Mouse (Mus musculus): ENCODE measurements at regions not wholly inside any gene's neighbourhood (a gene's known extent, or its start where the extent isn't known, plus 50 kb on each side); places are given as distances from the start of the nearest gene placed in this dataset.

GRCm38 (mm10) chr1:90280227-90280626 is 76.4 kb downstream of the Ackr3 start:
- Histone ChIP-seq H3K4me3 (no peak overlapping the region), H3K36me3 (ENCODE audit: poor library complexity, severe bottlenecking) (no peaks in the 10 kb centered on the region), H3K9ac (no peak overlapping the region), H3K9me3 (replicated peaks) (no peaks in the 10 kb centered on the region), H3K27me3 (no peaks in the 10 kb centered on the region), H3K4me2 (no peak overlapping the region), H3K4me1 (peaks cover 37% of the 10 kb centered on the region), H3K27ac (no peak overlapping the region)
- WGBS, result 82% methylated on average over 8 of the region's 8 CpGs
- no peak for ATAC-seq

- no peak overlapping the region for H3K27ac ChIP-seq
- H3K9ac ChIP-seq, result no peak overlapping the region
- no peaks in the 10 kb centered on the region for H3K27me3 ChIP-seq
- H3K4me2 ChIP-seq, result no peak overlapping the region
- no peak overlapping the region for H3K4me3 ChIP-seq
- 95% methylated on average over 1 of the region's 1 CpGs for WGBS
- H3K9me3 ChIP-seq (replicated peaks), result no peaks in the 10 kb centered on the region
- peaks cover 44% of the 10 kb centered on the region for H3K4me1 ChIP-seq
- ATAC-seq, result no peak
- H3K36me3 ChIP-seq (ENCODE audit: poor library complexity, severe bottlenecking), result no peaks in the 10 kb centered on the region
These were observed 77.5 kb downstream of the Ackr3 start for GRCm38 (mm10) chr1:90281255-90281654.

GRCm38 (mm10) chr1:90281956-90282355 is 78.2 kb downstream of the Ackr3 start:
- H3K4me2 ChIP-seq, result no peak overlapping the region
- H3K4me1 ChIP-seq, result peaks cover 44% of the 10 kb centered on the region
- no peak for ATAC-seq
- H3K9ac ChIP-seq, result no peak overlapping the region
- H3K4me3 ChIP-seq, result no peak overlapping the region
- H3K27ac ChIP-seq, result no peak overlapping the region
- H3K36me3 ChIP-seq (ENCODE audit: poor library complexity, severe bottlenecking), result no peaks in the 10 kb centered on the region
- WGBS, result 96% methylated on average over 6 of the region's 6 CpGs
- H3K27me3 ChIP-seq, result no peaks in the 10 kb centered on the region
- no peaks in the 10 kb centered on the region for H3K9me3 ChIP-seq (replicated peaks)

- Histone ChIP-seq H3K36me3 (ENCODE audit: poor library complexity, severe bottlenecking) (no peaks in the 10 kb centered on the region), H3K27ac (no peak overlapping the region), H3K9me3 (replicated peaks) (no peaks in the 10 kb centered on the region), H3K27me3 (no peaks in the 10 kb centered on the region), H3K4me2 (no peak overlapping the region), H3K4me1 (peaks cover 44% of the 10 kb centered on the region), H3K9ac (no peak overlapping the region), H3K4me3 (no peak overlapping the region)
- ATAC-seq, result no peak
- 89% methylated on average over 8 of the region's 8 CpGs for WGBS
These were observed 78.6 kb downstream of the Ackr3 start for GRCm38 (mm10) chr1:90282367-90282766.

- no peak for ATAC-seq
- H3K27me3 ChIP-seq, result no peaks in the 10 kb centered on the region
- no peak overlapping the region for H3K4me3 ChIP-seq
- H3K27ac ChIP-seq, result no peak overlapping the region
- no peak overlapping the region for H3K4me2 ChIP-seq
- H3K36me3 ChIP-seq (ENCODE audit: poor library complexity, severe bottlenecking), result no peaks in the 10 kb centered on the region
- H3K4me1 ChIP-seq, result peaks cover 44% of the 10 kb centered on the region
- WGBS, result 55% methylated on average over 11 of the region's 11 CpGs
- no peaks in the 10 kb centered on the region for H3K9me3 ChIP-seq (replicated peaks)
- H3K9ac ChIP-seq, result no peak overlapping the region
These were observed 79.5 kb downstream of the Ackr3 start for GRCm38 (mm10) chr1:90283176-90283775.

- Histone ChIP-seq H3K27ac (peak overlapping the region; percentile 51; the same call in 1 of the 2 replicates), H3K36me3 (ENCODE audit: poor library complexity, severe bottlenecking) (no peaks in the 10 kb centered on the region), H3K4me3 (no peak overlapping the region), H3K9me3 (replicated peaks) (no peaks in the 10 kb centered on the region), H3K4me2 (no peak overlapping the region), H3K4me1 (peaks cover 39% of the 10 kb centered on the region), H3K9ac (no peak overlapping the region), H3K27me3 (no peaks in the 10 kb centered on the region)
- 66% methylated on average over 6 of the region's 6 CpGs for WGBS
- ATAC-seq, result no peak; the same call in 1 of the 2 replicates
These were observed 80.3 kb downstream of the Ackr3 start for GRCm38 (mm10) chr1:90283912-90284636.

GRCm38 (mm10) chr1:90285318-90285717 is 81.5 kb downstream of the Ackr3 start:
- ATAC-seq, result no peak
- Histone ChIP-seq H3K4me1 (peaks cover 42% of the 10 kb centered on the region), H3K4me3 (no peak overlapping the region), H3K27ac (peak overlapping the region; percentile 4; the same call in 1 of the 2 replicates), H3K4me2 (no peak overlapping the region), H3K27me3 (no peaks in the 10 kb centered on the region), H3K9me3 (replicated peaks) (no peaks in the 10 kb centered on the region), H3K36me3 (ENCODE audit: poor library complexity, severe bottlenecking) (no peaks in the 10 kb centered on the region), H3K9ac (no peak overlapping the region)
- 45% methylated on average over 4 of the region's 4 CpGs for WGBS

- WGBS, result 86% methylated on average over 3 of the region's 3 CpGs
- peaks cover 50% of the 10 kb centered on the region for H3K4me1 ChIP-seq
- H3K9ac ChIP-seq, result no peak overlapping the region
- no peaks in the 10 kb centered on the region for H3K9me3 ChIP-seq (replicated peaks)
- no peak overlapping the region for H3K4me2 ChIP-seq
- no peaks in the 10 kb centered on the region for H3K27me3 ChIP-seq
- H3K27ac ChIP-seq, result no peak overlapping the region
- ATAC-seq, result no peak
- H3K4me3 ChIP-seq, result no peak overlapping the region
- H3K36me3 ChIP-seq (ENCODE audit: poor library complexity, severe bottlenecking), result no peaks in the 10 kb centered on the region
These were observed 83.5 kb downstream of the Ackr3 start for GRCm38 (mm10) chr1:90287251-90287650.

GRCm38 (mm10) chr1:90288892-90289731 is 85.3 kb downstream of the Ackr3 start:
- WGBS, result 59% methylated on average over 8 of the region's 8 CpGs
- Histone ChIP-seq H3K36me3 (ENCODE audit: poor library complexity, severe bottlenecking) (no peaks in the 10 kb centered on the region), H3K4me2 (no peak overlapping the region), H3K4me1 (peaks cover 36% of the 10 kb centered on the region), H3K9ac (no peak overlapping the region), H3K27me3 (no peaks in the 10 kb centered on the region), H3K4me3 (no peak overlapping the region), H3K27ac (no peak overlapping the region), H3K9me3 (replicated peaks) (no peaks in the 10 kb centered on the region)
- no peak for ATAC-seq

- no peak overlapping the region for H3K4me3 ChIP-seq
- WGBS, result 29% methylated on average over 6 of the region's 6 CpGs
- H3K4me2 ChIP-seq, result no peak overlapping the region
- H3K9me3 ChIP-seq (replicated peaks), result no peaks in the 10 kb centered on the region
- no peak overlapping the region for H3K9ac ChIP-seq
- H3K36me3 ChIP-seq (ENCODE audit: poor library complexity, severe bottlenecking), result no peaks in the 10 kb centered on the region
- no peak for ATAC-seq
- peak overlapping the region; percentile 31; the same call in 1 of the 2 replicates for H3K27ac ChIP-seq
- H3K27me3 ChIP-seq, result no peaks in the 10 kb centered on the region
- peaks cover 29% of the 10 kb centered on the region for H3K4me1 ChIP-seq
These were observed 86.0 kb downstream of the Ackr3 start for GRCm38 (mm10) chr1:90289732-90290215.

- Histone ChIP-seq H3K9me3 (replicated peaks) (no peaks in the 10 kb centered on the region), H3K27ac (peak overlapping the region; percentile 31; the same call in 1 of the 2 replicates), H3K4me1 (peaks cover 21% of the 10 kb centered on the region), H3K9ac (no peak overlapping the region), H3K4me3 (no peak overlapping the region), H3K27me3 (0 out of 2 replicates have a peak, but pooled peaks cover 3% of the 10 kb centered on the region), H3K36me3 (ENCODE audit: poor library complexity, severe bottlenecking) (no peaks in the 10 kb centered on the region), H3K4me2 (no peak overlapping the region)
- ATAC-seq, result no peak
- 38% methylated on average over 7 of the region's 7 CpGs for WGBS
These were observed 86.8 kb downstream of the Ackr3 start for GRCm38 (mm10) chr1:90290428-90291197.

Measured in forebrain, embryonic 13.5 days (tissue).